Mouse (Mus musculus) midbrain, embryonic 14.5 days (tissue): Measurements from ENCODE around the gene Acbd4. TPM values are rescaled to one million over a fixed set of nuclear protein-coding genes. Genes with fewer than 3 reads are reported as not detected.

Source experiments
- ATAC-seq: fragments of 200-750 bp; cut with Nextera tagmentation; 2 replicates; pipeline ENCODE4 v1.8.0; 2017; ENCODE audit warnings: moderate number of reproducible peaks, moderate library complexity; ENCODE audit not compliant: low FRiP score, low TSS enrichment
- DNase-seq: peaks from one replicate; pipeline ENCODE4 v3.0.0-alpha.2; 2015
- H3K27ac ChIP-seq: fragments of 300-500 bp; sonication (generic); replicated peaks from 2 replicates; pipeline ENCODE4 v1.5.1; 2014; ENCODE audit warnings: mild to moderate bottlenecking, low read depth, low read length, moderate library complexity
- H3K27me3 ChIP-seq: fragments of 300-500 bp; sonication (generic); 2 replicates; pipeline ENCODE4 v1.6.1; 2014; ENCODE audit warnings: low read length, control low read depth, mixed read lengths; ENCODE audit not compliant: control insufficient read depth, insufficient read depth
- H3K36me3 ChIP-seq: fragments of 300-500 bp; sonication (generic); 2 replicates; pipeline ENCODE4 v1.6.1; 2014; ENCODE audit warnings: low read length, control low read depth; ENCODE audit not compliant: control insufficient read depth, insufficient read depth
- H3K4me1 ChIP-seq: fragments of 300-500 bp; sonication (generic); 2 replicates; pipeline ENCODE4 v1.6.1; 2014; ENCODE audit warnings: mild to moderate bottlenecking, antibody characterized with exemption, low read length, control low read depth; ENCODE audit not compliant: control insufficient read depth, insufficient read depth
- H3K4me2 ChIP-seq: fragments of 300-500 bp; sonication (generic); 2 replicates; pipeline ENCODE4 v1.6.1; 2014; ENCODE audit warnings: mild to moderate bottlenecking, low read length, moderate library complexity
- H3K4me3 ChIP-seq: fragments of 300-500 bp; sonication (generic); replicated peaks from 2 replicates; pipeline ENCODE4 v1.5.1; 2014; ENCODE audit warnings: low read depth, low read length
- H3K9ac ChIP-seq: fragments of 300-500 bp; sonication (generic); replicated peaks from 2 replicates; pipeline ENCODE4 v1.6.1; 2014; ENCODE audit warnings: mild to moderate bottlenecking, low read length, moderate library complexity
- H3K9me3 ChIP-seq: fragments of 300-500 bp; sonication (generic); 2 replicates; pipeline ENCODE4 v1.6.1; 2016; ENCODE audit warnings: low read length, control low read depth, mixed read lengths; ENCODE audit not compliant: control insufficient read depth
- WGBS: fragments of 180-500 bp; shearing (Covaris S2); extraction: QIAGEN DNeasy Blood & Tissue Kit; methylation state at CpG from one replicate; pipeline ENCODE4 v1.1.7; 2014; 5-methylcytosine and 5-hydroxymethylcytosine counted together
- polyA plus RNA-seq: library from polyadenylated mRNA; unstranded; fragments of >200 nt; fragmentation: Nextera tagmentation; extraction: Ambion mirVana; gene quantifications from 2 replicates; pipeline ENCODE4 v1.2.1, GENCODE M21; 2014

Acbd4 gene
- polyA plus RNA-seq, 1 experiment from 2014 or later, result 8.0 TPM

DNA sequence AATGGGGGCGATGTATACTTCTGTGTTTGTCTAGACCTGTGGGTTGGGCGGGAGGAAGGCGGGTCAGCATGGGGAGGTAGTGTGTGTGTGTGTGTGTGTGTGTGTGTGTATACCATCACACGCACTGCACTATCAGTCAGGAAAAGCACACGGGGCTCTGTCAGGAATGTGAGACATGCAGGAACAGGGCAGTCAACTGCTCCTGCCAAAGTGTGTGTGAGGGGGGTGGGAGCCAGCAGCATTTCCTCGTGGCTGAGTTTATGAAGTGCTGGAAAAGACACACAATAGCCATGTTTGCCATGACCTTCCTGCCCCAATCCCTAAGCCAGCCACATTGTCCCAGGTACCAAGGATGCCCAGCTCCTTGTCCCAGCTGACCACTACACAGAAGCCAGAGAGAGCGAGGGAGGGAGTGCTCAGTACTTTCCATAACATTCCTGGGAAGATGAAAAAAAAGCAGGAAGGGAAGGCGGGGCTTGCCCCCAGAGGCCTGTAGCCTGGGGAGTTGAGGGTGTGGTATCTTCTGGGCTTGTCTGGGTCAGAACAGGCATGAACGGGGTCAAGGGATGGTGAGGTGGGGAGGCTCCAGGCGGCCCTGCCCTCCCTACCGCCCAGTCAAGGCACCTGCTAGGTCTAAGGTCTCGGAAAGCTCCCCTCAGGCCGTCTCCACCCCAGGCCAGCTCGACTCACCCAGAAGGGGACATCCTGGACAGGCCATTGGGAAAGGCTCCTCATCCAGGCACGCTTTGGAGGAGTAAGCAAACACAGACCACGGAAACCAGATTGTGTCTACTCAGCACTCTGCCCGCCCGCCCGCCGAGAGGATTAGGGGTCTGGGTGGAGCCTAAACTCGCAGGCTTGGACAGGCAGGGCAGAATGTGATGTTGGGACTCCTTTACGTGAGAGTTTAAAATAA, 4.2 kb upstream of the Acbd4 start:
- Histone ChIP-seq H3K4me1 (peaks cover 3% of the 10 kb centered on the region; the same call in 1 of the 2 replicates), H3K9ac (no peak overlapping the region), H3K27ac (no peak overlapping the region), H3K9me3 (no peaks in the 10 kb centered on the region), H3K27me3 (peaks cover 26% of the 10 kb centered on the region), H3K4me3 (no peak overlapping the region), H3K36me3 (no peaks in the 10 kb centered on the region), H3K4me2 (no peak overlapping the region)
- DNase-seq, result no peak
- no peak for ATAC-seq
- WGBS, result 20% methylated on average over 22 of the region's 22 CpGs

DNA sequence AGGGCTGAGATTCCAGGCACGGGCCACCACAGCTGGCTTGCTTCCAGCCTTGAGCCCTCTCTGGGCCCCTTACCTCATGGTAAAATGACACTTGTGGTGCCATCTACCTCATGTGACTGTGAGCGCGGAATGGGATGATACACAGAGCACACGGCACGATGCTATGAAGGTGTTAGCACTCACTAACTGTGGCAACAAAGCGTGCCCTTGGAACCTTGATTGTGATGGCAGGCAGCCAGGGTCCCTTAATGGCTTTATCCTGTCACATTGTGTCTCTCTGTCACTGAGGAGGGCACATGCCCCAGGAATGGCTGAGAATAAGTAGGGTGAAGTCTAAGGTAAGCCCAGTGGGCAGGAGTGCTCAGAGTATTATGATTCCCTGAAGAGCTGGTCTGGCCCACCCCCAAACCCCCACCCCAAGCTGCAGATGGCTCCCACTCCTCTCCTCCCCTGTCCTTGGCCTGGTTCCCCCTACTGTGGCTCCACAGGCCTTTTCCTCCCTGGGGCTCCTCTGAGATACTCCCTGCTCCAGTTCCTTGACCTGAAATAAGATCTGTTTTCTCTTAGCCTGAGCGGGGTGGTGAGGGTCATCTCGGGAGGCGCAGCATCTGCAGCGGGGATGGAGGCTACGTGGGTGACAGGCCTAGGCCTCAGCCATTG, 2.8 kb upstream of the Acbd4 start:
- peaks cover 4% of the 10 kb centered on the region; the same call in 1 of the 2 replicates for H3K4me1 ChIP-seq
- DNase-seq (no peak), ATAC-seq (no peak)
- H3K27ac ChIP-seq, result no peak overlapping the region
- H3K9ac ChIP-seq, result no peak overlapping the region
- no peaks in the 10 kb centered on the region for H3K36me3 ChIP-seq
- H3K4me3 ChIP-seq, result no peak overlapping the region
- H3K4me2 ChIP-seq, result no peak overlapping the region
- H3K9me3 ChIP-seq, result no peaks in the 10 kb centered on the region
- 70% methylated on average over 11 of the region's 11 CpGs for WGBS
- H3K27me3 ChIP-seq, result peaks cover 30% of the 10 kb centered on the region

DNA sequence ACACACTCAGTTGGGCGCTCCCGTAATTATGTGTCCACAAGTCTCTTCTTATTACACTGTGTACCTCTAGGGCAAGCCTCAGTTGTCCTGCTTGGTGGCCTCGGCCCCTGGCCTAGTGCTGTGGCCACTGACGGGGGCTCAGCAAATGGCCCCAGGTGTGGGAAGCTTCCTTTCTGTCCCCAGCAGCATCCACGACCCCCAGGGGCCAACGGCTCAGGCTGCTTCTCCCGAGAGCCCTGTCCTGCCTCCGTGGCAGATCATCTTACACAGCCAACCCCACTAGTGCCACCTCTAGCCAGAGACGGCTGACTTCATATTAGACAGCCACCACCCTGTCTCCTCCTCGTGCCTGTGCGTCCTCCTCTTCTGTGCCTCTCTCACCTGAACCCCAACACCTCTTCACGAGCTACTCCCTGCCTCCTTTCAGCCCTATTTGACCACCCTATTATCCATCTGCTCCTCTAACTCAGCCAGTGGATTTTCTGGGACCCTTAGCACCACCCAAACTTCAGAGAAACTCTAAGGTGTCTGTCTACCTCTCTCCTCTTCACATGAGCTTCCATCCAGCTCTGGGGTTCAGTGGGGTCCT, 2.0 kb upstream of the Acbd4 start:
- no peak overlapping the region for H3K4me3 ChIP-seq
- 61% methylated on average over 12 of the region's 12 CpGs for WGBS
- H3K4me1 ChIP-seq, result peaks cover 4% of the 10 kb centered on the region; the same call in 1 of the 2 replicates
- H3K4me2 ChIP-seq, result no peak overlapping the region
- no peak for DNase-seq
- no peak overlapping the region for H3K27ac ChIP-seq
- peaks cover 30% of the 10 kb centered on the region for H3K27me3 ChIP-seq
- H3K36me3 ChIP-seq, result no peaks in the 10 kb centered on the region
- no peaks in the 10 kb centered on the region for H3K9me3 ChIP-seq
- ATAC-seq, result no peak
- no peak overlapping the region for H3K9ac ChIP-seq

DNA sequence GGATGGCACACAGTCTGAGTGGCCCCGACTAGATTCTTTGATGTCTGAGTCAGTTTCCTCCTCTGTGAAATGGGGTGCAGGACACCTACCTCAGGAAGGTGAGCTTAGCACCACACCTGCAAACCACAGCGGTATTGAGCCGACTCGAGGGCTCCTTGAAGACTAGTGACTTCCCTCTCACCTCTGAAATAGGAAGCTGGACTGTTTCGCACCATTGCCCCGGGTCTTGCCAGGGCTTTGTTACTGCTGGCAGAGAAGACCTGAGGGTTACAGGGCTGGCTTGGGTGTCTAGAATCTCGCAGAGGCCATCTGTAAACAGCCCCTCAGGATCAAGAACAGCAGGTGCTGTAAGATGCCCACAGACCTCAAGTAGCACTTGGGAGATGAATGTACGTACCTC, 1.1 kb upstream of the Acbd4 start:
- WGBS, result 69% methylated on average over 8 of the region's 8 CpGs
- Histone ChIP-seq H3K4me1 (peaks cover 4% of the 10 kb centered on the region; the same call in 1 of the 2 replicates), H3K9ac (no peak overlapping the region), H3K36me3 (no peaks in the 10 kb centered on the region), H3K27ac (no peak overlapping the region), H3K4me3 (no peak overlapping the region), H3K27me3 (peaks cover 30% of the 10 kb centered on the region), H3K4me2 (no peak overlapping the region), H3K9me3 (no peaks in the 10 kb centered on the region)
- DNase-seq (no peak), ATAC-seq (no peak)

DNA sequence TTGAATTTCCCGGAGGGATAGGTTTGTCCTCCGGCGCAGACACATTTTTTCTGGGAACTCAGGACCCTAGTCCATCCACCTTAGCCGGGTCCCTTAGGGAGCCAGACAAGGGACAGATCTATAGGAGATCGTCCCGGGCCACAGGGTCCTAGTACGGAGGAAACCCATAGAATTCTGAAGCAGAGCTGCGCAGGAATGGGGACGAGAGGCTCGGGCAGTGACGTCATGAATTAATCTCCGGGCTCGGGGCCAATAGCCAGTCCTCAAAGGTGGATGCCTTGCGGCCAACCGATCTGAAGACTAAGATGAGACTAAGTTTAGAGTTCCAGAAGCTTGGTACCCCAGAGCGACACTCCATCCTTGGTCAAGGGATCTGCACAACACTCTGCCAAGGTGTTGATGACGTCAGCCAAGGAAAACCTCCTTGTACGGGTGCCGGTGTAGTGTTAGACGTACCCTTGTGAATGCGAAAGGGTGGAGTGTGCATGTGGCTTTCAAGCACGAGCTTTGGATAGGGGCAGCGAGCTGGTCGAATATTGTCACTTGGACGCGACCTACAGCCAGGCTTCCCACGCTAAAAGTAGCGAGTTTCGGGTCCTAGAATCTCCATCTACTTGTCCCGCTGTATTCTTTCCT, 502 bp downstream of the Acbd4 start:
- 3% methylated on average over 30 of the region's 30 CpGs for WGBS
- no peak overlapping the region for H3K27ac ChIP-seq
- H3K4me1 ChIP-seq, result peaks cover 4% of the 10 kb centered on the region; the same call in 1 of the 2 replicates
- peak overlapping the region; percentile 21; the same call in 1 of the 2 replicates for H3K9ac ChIP-seq
- no peaks in the 10 kb centered on the region for H3K36me3 ChIP-seq
- H3K9me3 ChIP-seq, result no peaks in the 10 kb centered on the region
- ATAC-seq (peak; percentile 35; the same call in 1 of the 2 replicates), DNase-seq (peak; percentile 73)
- H3K4me2 ChIP-seq, result peak overlapping the region; percentile 64
- peaks cover 30% of the 10 kb centered on the region for H3K27me3 ChIP-seq
- H3K4me3 ChIP-seq, result peak overlapping the region; percentile 29

DNA sequence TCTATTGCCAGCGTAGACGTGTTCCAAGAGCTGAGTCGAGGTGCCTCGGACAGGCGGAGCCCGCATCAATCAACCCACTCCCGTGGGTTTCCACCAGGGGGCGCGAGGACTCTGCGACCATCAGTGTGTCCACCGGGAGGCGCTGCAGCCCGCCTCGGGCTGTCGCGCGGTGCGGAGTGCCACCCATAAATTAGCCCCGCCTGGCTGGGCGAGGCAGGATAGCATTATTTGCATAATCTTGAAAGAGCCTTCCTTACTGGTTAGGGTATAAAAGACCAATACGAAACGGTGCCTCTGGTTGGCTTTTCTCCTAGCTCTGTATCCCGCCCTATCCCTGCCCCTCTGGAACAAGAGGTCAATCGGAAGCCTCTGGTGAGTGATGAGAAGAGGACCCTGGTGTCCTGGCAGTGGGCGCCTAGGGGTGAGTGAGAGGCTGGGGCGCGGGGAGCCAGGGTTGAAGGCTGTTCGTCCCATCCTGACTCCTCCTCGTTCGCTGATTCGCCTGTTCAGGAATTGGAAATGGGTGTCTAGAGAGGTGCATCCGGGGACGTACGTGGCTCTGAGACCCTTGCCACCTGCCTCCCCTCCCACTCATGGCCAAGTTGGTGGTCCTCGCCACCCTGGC, 1.4 kb downstream of the Acbd4 start:
- under 1% methylated on average over 35 of the region's 35 CpGs for WGBS
- H3K4me2 ChIP-seq, result peak overlapping the region; percentile 64
- no peaks in the 10 kb centered on the region for H3K9me3 ChIP-seq
- ATAC-seq (peak; percentile 79), DNase-seq (peak; percentile 94)
- peak overlapping the region; percentile 29 for H3K4me3 ChIP-seq
- H3K4me1 ChIP-seq, result peaks cover 4% of the 10 kb centered on the region; the same call in 1 of the 2 replicates
- no peak overlapping the region for H3K27ac ChIP-seq
- H3K27me3 ChIP-seq, result peaks cover 30% of the 10 kb centered on the region
- H3K36me3 ChIP-seq, result no peaks in the 10 kb centered on the region
- no peak overlapping the region; the same call in 1 of the 2 replicates for H3K9ac ChIP-seq

DNA sequence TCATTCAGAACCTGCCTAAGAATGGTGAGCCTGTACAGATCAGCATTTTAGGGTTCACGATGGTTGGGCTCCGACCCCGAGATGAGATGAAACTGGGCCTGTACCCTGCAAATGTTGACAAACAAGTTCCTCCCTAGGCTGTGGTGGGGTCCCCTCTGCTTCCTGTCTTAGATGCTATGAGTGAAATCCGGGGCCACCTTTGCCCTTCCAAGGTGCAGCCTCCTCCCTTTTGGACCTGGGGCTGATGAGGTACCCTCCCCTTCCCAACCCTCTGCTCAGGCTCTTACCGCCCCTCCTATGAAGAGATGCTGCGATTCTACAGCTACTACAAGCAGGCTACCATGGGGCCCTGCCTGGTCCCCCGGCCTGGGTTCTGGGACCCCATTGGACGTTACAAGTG, 2.1 kb downstream of the Acbd4 start:
- no peak for DNase-seq
- ATAC-seq, result no peak
- no peaks in the 10 kb centered on the region for H3K9me3 ChIP-seq
- no peaks in the 10 kb centered on the region for H3K36me3 ChIP-seq
- WGBS, result 53% methylated on average over 8 of the region's 8 CpGs
- peaks cover 30% of the 10 kb centered on the region for H3K27me3 ChIP-seq
- peak overlapping the region; percentile 29 for H3K4me3 ChIP-seq
- H3K4me2 ChIP-seq, result peak overlapping the region; percentile 64
- peaks cover 4% of the 10 kb centered on the region; the same call in 1 of the 2 replicates for H3K4me1 ChIP-seq
- H3K9ac ChIP-seq, result no peak overlapping the region; the same call in 1 of the 2 replicates
- H3K27ac ChIP-seq, result no peak overlapping the region

DNA sequence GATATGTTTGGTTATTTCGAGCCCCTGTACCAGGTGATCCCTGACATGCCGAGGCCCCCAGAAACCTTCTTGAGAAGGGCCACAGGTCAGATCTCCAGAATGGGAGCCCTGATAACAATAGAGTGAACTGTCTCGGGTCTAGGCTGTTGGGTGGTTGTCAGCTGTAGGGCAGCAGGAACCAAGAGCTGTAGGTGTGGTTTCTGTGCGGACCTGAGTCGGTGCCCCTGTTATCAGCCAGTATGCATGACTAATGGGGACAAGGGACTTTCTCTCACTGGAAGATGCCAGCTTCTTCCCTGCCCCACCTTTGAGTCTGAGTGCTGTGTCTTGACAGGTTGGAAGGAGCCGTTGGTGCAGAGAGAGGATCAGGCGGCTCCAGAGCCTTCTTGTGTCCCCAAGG, 3.0 kb downstream of the Acbd4 start:
- Histone ChIP-seq H3K4me3 (no peak overlapping the region), H3K36me3 (no peaks in the 10 kb centered on the region), H3K27me3 (peaks cover 25% of the 10 kb centered on the region), H3K4me2 (no peak overlapping the region), H3K9me3 (no peaks in the 10 kb centered on the region), H3K4me1 (peaks cover 4% of the 10 kb centered on the region; the same call in 1 of the 2 replicates), H3K9ac (no peak overlapping the region), H3K27ac (no peak overlapping the region)
- no peak for DNase-seq
- WGBS, result 77% methylated on average over 7 of the region's 7 CpGs
- no peak for ATAC-seq
